Mouse (Mus musculus): ENCODE data around the gene Crot.
"Not testable (repeated sequence)": the region's sequence is repeated elsewhere in the genome, so short reads cannot be mapped to it uniquely, and the experiment has no call there.

Crot gene

DNA sequence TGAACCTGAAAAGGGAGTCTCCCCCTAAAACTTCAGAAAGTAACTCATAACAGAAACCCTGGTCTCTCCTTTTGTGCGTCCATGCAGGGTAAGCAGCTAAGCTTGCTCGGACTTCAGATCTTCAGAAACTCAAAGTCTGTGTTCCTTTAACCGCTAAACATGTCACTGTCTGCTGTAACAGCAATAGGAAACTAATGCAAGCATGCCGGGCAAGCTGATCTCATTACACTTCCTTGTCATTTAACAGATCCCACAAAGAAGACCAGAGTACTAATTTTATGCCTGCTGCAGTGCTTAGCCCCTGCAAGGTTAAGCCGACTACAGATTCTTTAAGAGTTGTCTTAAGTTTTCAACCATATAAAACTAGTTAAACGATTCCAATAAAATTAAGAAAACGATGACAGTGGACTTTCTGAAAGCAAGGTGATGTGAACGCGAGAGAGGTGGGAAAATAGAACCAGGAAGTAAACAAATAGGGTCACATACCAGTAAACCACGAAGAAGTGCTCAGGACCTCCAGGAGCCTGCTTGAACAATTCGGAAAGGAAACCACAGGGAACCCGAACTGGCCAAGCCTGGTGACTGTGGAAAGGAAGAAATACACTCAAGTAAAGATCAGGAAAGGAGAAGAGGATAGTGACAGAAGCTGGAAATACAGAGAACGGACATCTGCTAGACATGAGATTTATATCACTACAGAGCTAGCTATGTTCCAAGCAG lies 998 bp downstream of the Crot start:
- DNase-seq: no peak

DNA sequence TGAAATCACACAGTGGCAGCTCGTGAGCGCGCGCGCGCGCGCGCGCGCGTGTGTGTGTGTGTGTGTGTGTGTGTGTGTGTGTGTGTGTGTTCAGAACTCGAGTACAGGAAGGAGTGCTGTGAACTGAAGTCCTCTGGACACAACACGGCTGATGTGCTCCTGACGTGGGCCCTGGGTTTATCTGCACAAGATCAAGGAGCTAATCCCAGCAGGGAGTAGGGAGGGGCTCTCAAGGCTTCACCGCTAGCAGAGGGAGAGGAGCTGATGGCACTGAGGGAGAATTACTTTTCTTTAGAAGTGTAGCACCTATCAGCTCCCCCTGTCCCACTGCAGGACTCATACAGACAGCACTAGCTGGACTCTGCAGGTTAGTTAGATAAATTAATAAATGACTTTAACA lies 5.5 kb downstream of the Crot start:
- no peak for DNase-seq

DNA sequence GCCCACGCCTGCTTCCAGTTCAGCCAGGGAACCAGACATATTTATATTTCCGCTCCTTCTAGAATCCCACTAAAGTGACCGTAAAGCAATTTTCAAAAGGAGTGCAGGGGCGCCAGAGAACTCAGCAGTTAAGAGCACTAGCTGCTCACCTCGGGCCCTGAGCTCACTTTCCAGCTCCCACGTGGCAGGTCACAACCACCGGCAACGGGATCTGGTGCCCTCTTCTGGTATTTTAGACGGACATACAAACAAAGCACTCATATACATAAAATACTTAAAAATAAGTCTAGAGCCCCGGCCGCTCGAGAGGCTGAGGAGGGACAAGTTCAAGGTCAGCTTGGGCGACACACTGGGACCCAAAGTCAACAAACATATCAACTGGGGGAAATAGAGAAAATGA lies 6.6 kb downstream of the Crot start:
- DNase-seq: no peak

DNA sequence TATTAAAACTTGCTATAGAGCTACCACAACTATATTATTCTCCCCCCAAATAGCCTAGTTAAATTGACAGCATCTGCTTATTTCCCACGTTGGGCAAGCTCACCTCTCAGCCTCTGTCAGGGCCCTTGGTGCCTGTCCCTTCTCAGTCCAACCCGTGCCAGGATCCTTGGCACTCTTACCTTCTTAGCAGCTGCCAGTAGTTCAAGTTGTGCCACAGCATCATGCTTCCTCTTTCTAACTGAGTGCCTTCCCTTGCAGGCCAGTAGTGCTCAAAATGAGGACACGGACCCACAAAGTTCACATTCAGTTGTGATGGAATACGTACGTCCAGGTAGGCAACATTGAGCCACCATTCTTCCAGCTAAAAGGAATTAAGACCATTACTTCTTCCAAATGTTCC lies 9.2 kb downstream of the Crot start:
- no peak for DNase-seq

DNA sequence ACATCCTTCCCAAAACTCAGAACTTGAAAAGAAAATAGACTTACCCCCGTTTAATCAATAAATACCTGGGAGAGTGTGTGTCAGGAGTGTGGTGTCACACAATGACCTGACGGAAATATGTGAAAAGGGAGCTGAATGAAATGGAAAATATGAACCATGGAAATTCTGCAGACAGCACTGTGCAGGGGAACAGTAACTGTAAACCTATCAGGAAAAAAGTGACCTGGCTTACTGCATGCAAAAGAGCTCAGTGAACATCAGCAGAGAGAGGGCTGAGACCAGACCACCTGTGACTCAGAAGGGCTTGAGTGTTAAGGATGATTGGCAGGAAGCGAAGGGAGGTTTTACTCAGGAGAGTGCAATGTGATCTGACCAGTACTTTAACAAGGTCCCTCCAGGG lies 11.7 kb downstream of the Crot start:
- DNase-seq: no peak

DNA sequence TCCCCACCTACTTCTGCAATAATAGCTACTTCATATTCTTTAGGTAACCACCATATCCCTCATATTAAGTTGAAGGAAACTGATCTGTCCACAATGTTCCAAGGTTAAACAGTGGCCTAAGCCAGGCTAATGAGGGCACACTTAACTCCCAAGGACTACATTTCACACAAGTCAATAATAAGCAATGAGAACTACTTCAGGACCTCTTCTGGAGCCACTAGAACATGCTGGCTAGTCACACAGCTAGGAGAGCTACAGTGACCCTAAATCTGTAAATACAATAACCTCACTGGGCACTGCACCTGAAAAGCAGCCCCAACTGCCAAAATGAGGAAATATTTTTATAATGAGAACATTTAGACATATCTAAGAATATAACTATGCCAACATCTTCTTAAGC lies 22.4 kb downstream of the Crot start:
- no peak for DNase-seq

DNA sequence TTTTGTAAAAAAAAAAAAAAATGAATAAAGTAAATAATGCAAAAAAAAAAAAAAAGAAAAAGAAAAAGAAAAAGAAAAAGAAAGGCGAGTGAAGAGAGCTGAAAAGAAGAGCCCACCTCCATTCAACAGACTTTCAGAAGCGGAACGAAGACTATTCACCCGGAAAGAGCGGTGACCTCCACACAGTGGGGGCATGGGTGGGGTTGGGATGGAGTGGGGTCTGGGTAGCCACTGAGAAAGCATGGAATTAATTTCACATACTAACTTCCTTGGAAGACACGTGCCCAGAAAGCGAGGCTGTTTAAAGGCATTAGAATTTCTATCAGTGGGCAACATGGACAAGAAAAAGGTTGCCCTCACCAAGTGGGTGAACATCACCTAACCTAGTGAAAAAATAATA lies 24.8 kb downstream of the Crot start:
- DNase-seq: no peak

DNA sequence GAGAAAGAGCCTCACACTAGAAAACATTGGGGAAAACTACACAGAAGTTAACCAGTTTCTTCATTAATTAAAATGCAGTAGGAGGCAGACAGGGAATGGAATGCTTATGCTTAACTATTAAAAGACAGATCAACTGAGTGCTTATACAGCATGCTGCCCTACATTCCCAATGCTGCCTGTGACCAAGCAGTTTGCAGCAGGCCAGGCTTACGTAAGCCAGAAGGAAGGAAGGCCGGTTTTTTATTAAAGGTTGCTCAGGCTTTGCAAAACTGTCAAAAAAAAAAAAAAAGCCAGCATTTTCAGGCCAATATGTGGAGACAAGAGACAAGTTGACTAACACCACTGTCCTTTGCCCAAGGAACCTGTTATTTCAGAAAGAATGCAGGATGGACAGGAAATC lies 26.4 kb downstream of the Crot start:
- no peak for DNase-seq

DNA sequence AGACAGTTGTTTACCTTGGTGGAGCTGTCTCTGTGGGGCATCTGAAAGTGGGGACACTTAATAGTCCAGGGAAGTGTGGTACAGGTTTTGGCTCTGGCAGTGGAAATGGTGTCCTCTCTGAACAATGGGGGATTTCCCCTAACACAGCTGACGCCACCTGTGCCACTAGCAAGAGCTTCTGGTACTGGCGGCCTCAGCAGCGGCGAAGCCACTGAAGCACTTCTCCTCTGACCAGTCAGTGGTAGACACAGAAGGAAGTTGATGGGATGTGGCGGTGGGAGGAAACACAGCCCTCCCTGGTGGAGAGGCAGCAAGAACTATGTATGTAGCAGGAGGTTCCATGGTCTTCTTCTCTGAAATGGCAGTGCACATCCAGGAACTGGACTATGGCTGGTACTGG lies 32.6 kb downstream of the Crot start:
- DNase-seq: no peak

DNA sequence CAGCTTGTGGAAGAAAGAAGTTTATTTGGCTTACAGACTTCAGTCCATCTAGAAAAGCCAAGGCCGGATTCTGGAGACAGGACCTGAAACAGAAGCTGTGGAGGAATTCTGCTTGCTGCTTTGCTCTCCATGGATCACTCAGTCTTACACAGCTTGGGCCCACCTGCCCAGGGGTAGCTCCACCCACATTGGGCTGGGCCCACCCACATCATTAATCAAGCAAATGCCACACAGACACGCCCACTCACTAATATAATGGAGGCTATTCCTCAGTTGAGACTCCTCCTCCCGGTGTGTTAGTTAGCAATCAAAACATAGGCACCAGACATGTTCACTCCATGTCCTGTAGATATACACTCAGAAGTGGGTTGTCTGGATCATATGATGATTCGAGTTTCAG lies 36.6 kb downstream of the Crot start:
- DNase-seq: no peak

DNA sequence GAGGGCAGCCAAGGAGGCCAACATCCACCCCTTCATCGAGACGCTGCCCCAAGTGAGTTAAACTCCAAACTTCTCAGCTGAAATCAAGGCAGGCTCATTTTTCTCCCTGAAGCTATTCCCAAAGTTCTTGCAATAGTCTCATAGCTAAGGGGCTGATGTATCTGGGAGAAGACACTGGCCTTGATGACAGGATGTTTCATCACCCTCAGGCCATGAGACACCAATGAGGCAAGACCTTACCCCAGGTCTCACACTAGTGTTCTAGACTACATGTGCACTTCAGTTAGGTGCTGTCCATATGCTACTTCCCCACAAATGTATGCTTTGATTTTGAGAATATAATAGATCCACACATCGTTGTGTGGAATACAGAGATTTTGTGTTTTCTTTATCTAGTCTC lies 41.6 kb downstream of the Crot start:
- DNase-seq: no peak

DNA sequence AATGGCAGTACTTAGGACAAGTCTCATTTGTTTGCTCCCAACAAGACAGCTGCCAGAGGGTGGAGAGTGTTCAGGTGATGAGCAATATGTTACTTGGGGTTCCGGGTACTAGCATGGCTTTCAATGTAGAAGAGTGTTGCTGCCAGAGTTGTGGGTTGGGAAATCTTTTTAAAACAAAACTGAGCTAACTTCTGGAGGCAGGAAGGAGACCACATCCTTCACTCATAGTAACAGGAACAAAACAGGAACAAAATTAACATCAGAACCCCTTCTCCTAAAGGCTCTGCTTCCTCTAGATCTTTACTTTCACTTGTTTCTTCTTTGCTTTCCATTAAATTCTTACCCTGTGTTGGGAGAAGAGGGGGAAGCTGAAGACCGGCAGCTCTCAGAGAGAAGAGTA lies 43.5 kb downstream of the Crot start:
- no peak for DNase-seq

DNA sequence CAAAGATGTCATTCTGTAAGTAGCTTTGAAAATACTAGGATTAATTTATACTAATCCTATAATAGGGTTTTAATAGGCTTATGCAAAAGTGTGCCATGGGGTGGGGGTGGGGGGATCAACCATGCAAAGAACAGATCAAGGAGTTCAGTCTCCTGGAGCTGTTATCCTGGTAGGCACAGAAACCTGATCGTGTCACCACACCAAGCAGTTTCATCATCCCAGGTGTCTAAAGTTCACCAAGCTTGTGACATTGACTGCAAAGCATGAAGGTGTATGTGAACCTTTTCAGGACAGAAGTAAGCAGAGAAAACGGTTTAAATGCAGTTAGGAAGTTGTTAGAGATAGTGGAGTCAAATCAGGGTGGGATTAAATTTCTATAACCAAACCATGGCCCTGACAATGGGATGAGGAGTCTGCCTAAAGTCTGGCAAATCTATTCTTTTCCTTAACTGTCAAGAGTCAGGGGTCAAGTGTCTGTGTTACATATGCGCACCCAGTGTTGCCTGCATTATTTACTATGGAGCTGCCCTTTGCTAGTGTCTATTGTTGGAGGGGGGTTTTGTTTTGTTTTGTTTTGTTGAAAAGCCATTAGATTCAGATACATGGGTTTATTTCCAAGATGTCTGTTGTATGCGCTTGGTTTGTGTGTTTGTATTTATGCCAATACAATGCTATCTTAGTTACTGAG lies 49.6 kb downstream of the Crot start:
- DNase-seq: no peak

DNA sequence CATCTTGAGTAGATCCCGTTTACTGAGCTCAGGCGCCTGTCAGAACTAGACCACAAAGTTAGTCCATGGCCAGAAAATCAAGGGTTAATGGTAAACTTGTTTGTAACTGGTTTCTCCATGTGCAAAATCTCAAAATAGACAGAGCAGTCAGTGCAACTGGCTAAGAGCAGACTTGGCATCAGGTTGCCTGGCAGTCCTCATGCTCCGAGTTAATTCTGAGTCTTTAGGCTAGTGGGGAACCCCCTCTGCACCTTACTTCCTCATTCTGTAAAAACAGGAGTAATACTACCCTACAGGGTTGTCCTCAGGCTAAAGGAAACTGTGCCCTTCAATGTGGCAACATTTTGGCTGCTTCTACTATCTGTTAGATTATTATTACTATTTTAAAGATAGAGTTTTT lies 53.3 kb downstream of the Crot start:
- no peak for DNase-seq

DNA sequence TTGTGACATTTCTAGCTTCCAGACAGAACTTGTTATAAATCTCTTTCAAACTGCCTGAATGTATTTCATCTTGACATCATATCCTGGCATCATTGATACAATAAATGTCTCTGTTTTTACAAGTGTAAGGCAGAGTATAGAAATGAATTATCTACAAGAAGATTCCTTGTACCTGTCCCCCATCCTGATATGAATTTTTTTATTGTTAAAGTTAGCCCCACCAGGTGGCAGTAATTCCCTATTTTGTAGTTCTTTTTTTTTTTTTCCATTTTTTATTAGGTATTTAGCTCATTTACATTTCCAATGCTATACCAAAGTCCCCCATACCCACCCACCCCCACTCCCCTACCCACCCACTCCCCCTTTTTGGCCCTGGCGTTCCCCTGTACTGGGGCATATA lies 55.9 kb downstream of the Crot start:
- not testable (repeated sequence) for DNase-seq

DNA sequence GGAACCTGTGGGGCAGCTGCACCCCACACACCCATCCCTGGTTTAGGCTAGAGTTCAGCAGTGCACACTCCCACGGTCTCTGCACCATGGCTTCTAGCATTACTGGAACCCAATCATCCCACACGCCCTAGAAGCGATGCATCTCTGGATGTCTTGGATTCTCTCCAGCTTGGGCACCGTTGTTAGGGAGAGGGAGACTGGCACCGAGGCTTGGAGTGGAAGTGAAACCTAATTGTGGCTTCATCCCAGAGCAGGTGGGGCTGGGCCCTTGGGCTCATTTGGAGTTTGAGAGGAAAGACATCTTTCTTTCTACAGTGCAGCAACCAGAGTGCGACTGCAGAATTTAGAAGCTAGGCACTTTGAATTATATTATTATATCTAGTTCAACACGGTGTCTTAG lies 59.2 kb downstream of the Crot start:
- DNase-seq: no peak

DNA sequence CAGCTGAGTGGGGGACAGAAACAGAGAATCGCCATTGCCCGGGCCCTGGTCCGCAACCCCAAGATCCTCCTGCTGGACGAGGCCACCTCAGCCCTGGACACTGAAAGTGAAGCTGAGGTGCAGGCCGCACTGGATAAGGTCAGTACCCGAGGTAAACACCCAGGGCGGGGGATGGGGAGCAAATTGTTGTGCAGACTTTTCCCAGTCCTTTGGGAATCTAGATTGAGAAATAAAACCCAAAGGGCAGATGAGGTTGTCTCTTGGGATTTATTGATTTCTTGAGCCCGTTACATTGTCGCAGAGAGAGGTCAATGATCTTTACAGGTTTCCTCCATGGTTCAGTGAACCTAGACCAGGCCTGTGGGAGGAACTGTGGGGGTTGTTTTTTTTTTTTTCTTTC lies 68.7 kb downstream of the Crot start:
- no peak for DNase-seq

DNA sequence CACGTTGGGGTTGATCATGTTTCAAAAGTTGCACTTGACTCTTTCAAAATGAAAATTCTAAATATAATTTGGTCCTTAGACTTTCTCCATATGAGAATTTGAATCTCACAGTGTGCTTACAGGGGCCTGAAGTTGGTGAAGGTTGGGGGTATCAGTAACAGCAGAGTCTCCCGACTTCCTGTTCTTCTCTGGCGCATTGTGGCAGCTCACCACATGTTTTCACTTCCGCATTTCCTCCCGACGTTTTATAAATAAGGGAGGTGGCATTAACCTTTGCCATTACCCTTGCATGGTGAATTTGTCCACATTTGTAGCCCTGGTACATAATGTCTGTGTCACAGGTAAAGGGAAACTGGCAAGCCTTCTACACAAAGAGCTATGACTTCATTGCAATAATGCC lies 80.1 kb downstream of the Crot start:
- DNase-seq: no peak

DNA sequence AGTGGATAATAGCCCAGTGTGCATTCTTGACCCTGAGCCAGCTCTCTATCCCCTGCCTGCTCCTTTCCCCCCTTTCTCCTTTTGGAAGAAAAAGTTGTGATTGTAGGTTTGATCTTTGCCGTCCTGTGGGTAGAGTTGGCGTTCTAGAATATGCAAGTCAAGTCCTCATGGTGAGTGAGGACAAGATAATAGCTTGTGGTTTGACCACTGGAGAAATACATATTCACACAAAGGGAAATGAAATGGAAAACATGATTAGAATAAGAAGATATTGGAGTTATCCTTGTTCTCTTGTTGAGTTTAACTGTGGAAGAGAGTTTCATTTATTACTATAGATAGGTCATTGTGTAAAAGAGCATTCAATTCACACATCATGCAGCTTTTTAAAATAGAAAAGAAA lies 80.7 kb downstream of the Crot start:
- no peak for DNase-seq

Data from cerebellum, adult 8-10 months (tissue).